Mouse (Mus musculus) large intestine, adult 2 months (tissue): Measurements from ENCODE around the gene Cd55b. TPM values are rescaled to one million over a fixed set of nuclear protein-coding genes. Genes with fewer than 3 reads are reported as not detected.

Experiments used
- DNase-seq: peaks from one replicate; pipeline ENCODE4 v3.0.0-alpha.2; 2012; ENCODE audit warnings: low read depth, low spot score
- WGBS: fragments of 180-500 bp; shearing (Covaris S2); methylation state at CpG from one replicate; pipeline ENCODE4 v1.1.7; 2018; 5-methylcytosine and 5-hydroxymethylcytosine counted together
- polyA plus RNA-seq: library from polyadenylated mRNA; depleted of rRNA; stranded (reverse); fragments of >200 nt; gene quantifications from 2 replicates; pipeline ENCODE4 v1.2.3, GENCODE M21; 2012; rRNA removed

Gene Cd55b
- polyA plus RNA-seq, 1 experiment, result 0.14 TPM

DNA sequence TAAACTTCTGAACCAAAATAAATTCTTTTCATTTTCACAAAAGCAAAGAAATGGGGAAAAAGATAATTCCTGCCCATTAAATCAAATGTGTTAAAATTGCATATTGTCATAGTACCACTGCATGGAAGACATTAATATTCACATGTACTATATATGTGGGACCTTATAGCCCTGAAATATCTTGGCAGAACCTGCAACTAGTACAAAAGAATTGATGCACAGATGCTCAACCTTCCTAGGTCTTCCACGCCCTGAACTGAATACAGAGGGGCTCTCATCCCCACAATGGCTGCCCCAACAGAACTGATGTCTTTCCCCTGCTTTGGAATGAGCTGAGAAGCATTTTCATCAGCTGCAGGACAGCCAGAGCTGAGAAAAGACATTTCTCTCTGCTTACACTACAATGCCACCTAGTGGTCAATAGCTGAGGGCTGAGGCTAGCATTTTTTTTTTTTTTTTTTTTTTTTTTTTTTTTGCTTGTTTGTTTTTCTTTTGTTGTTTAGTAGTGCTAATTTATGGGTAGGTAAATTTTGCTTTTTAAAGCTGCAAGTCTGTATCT lies 72.7 kb downstream of the Cd55b start:
- 2% methylated on average over 1 of the region's 1 CpGs for WGBS
- DNase-seq, result peak; percentile 3

DNA sequence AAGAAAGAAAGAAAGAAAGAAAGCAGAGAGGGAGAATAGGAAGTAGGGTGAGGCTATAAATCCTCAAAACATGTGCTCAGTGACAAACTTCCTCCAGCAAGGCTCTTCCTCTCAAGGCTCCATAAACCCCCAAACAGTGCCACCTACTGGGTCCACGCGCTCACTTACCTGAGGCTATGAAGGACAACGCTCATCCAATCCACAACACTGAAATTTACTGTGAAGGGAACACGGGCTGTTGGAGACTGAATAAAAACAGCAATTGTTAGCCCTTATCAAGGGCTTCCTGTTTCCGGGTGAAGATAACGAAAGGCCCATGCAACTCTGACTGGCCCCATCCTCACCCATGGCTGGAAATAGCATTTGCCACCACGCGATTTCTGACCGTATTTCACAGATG lies 80.4 kb downstream of the Cd55b start:
- WGBS, result 90% methylated on average over 9 of the region's 9 CpGs
- DNase-seq, result no peak

Other genes starting within 250 kb of the Cd55b start
- 12.8 and 22.0 TPM in 2 replicates for gene Cd55, start 39.7 kb upstream of the Cd55b start, polyA plus RNA-seq
- not detected in 2 replicates for gene Zp3r, start 206.6 kb upstream of the Cd55b start, polyA plus RNA-seq
- 2.5 and 3.6 TPM in 2 replicates for gene C4bp, start 238.6 kb upstream of the Cd55b start, polyA plus RNA-seq